In genomic region chr8:126338864-126339263, GRCm38 (mm10) we compare ENCODE assay signal across 25 mouse cellular contexts. TPM values are rescaled to one million over a fixed set of nuclear protein-coding genes. Genes with fewer than 3 reads are reported as not detected.
DNase-seq lines count a peak whose midpoint lies in the region; ATAC-seq lines count a peak whose summit lies in the region.
"Had no signal": no experiment of that assay in that cellular context is flagged by ENCODE, and none has a peak within 500 bp of the region (broad histone marks: within the 10 kb centered on the region; RNA-seq: fewer than 3 reads in every experiment).

No protein-coding gene starts in this region.

- H3K27ac ChIP-seq in kidney, embryonic 15.5 days: peak overlapping the region; percentile 79
- H3K27ac ChIP-seq: forebrain, embryonic 10.5 days; gastrocnemius, adult 2 months; heart, embryonic 15.5 days; hindbrain, embryonic 10.5 days; hindbrain, embryonic 13.5 days had no signal

- no peaks in the 10 kb centered on the region for H3K36me3 ChIP-seq in kidney, embryonic 15.5 days
- H3K36me3 ChIP-seq: forebrain, embryonic 10.5 days; heart, embryonic 12.5 days; heart, embryonic 15.5 days; hindbrain, embryonic 10.5 days; hindbrain, embryonic 13.5 days had no signal

- H3K4me2 ChIP-seq in kidney, embryonic 15.5 days: no peak overlapping the region
- H3K4me2 ChIP-seq: heart, embryonic 12.5 days; heart, embryonic 15.5 days; hindbrain, embryonic 13.5 days had no signal

- H3K27me3 ChIP-seq in kidney, embryonic 15.5 days: no peaks in the 10 kb centered on the region
- H3K27me3 ChIP-seq: heart, embryonic 12.5 days; heart, embryonic 15.5 days; hindbrain, embryonic 13.5 days had no signal

- ATAC-seq in kidney, embryonic 15.5 days (replicated peaks; ENCODE audit: low FRiP score): peak; percentile 79; the same call in 1 of the 2 replicates
- ATAC-seq: activated CD4-positive, CD25-positive, alpha-beta regulatory T cell, adult 4 months; forebrain, embryonic 14.5 days; forebrain, postnatal 0 days; hindbrain, embryonic 16.5 days had no signal

- H3K4me1 ChIP-seq in kidney, embryonic 15.5 days: peaks cover 21% of the 10 kb centered on the region
- H3K4me1 ChIP-seq: forebrain, embryonic 10.5 days; heart, embryonic 12.5 days; heart, embryonic 15.5 days; hindbrain, embryonic 13.5 days had no signal

- no peaks in the 10 kb centered on the region for H3K9me3 ChIP-seq in kidney, embryonic 15.5 days (replicated peaks)
- H3K9me3 ChIP-seq: forebrain, embryonic 10.5 days; heart, embryonic 12.5 days; heart, embryonic 15.5 days; hindbrain, embryonic 10.5 days; hindbrain, embryonic 13.5 days had no signal

- no peak overlapping the region for H3K4me3 ChIP-seq in kidney, embryonic 15.5 days (replicated peaks)
- H3K4me3 ChIP-seq: forebrain, embryonic 10.5 days; gastrocnemius, adult 2 months; heart, embryonic 12.5 days; heart, embryonic 15.5 days; hindbrain, embryonic 10.5 days; hindbrain, embryonic 13.5 days had no signal

- H3K9ac ChIP-seq in kidney, embryonic 15.5 days: no peak overlapping the region
- H3K9ac ChIP-seq: forebrain, postnatal 0 days; heart, embryonic 12.5 days; heart, embryonic 15.5 days; hindbrain, embryonic 13.5 days had no signal

- 78% methylated on average over 3 of the region's 3 CpGs for WGBS in kidney, embryonic 15.5 days

- peak; percentile 41 for DNase-seq in kidney, adult 11 months
- DNase-seq in kidney, adult 18-20 months: no peak
- peak; percentile 12 for DNase-seq in kidney, postnatal 14 days
- no peak for DNase-seq in layer of hippocampus, postnatal 14 days (ENCODE audit: low spot score in 2 of 2)
- no peak for DNase-seq in cerebellum, adult 9-10 months
- DNase-seq: adrenal gland, adult 8-10 months; adrenal gland, postnatal 25 days; cerebellum, adult 11-12 months; cerebellum, adult 8-10 months; cerebellum, postnatal 14 days; forebrain, postnatal 0 days; gastrocnemius, adult 2 months; gastrocnemius, postnatal 14 days; heart, adult 18-20 months; heart, postnatal 10 days; heart, postnatal 36 days had no signal

RNA-seq across cellular contexts. Expression of gene Slc35f3, which starts 40.5 kb away (rescaled TPM):
- 0.87 and 1.1 TPM in 2 replicates for polyA plus RNA-seq in kidney, embryonic 15.5 days (2015; fragmentation: Nextera tagmentation; extraction: Ambion mirVana)
- 10 to 100 TPM; 34.4 to 38.4 TPM for total RNA-seq in layer of hippocampus, postnatal 14 days (2021)
- total RNA-seq: gastrocnemius, adult 2 months; heart, adult 18-20 months; heart, postnatal 10 days; heart, postnatal 36 days had no signal
- polyA plus RNA-seq: activated CD4-positive, CD25-positive, alpha-beta regulatory T cell, adult 4 months; heart, embryonic 15.5 days had no signal

Comparison
In these comparisons a context has a peak if more than half of its experiments do, and no peak if none do; other contexts are left out.
1. DNase-seq: peak in kidney, adult 11 months (single experiment) and kidney, postnatal 14 days (single experiment); none in kidney, adult 18-20 months (single experiment), layer of hippocampus, postnatal 14 days (0 of 2) and cerebellum, adult 9-10 months (single experiment).